Mouse (Mus musculus) intestine, embryonic 14.5 days (tissue): ENCODE measurements around the gene Rassf4. TPM values are rescaled to one million over a fixed set of nuclear protein-coding genes. Genes with fewer than 3 reads are reported as not detected.

Experiments used
- microRNA-seq: library from miRNA; unstranded; fragments of <30 nt; microRNA quantifications from one replicate; pipeline ENCODE4, GENCODE M21; 2016
- polyA plus RNA-seq: library from polyadenylated mRNA; unstranded; fragments of >200 nt; fragmentation: Nextera tagmentation; extraction: Ambion mirVana; gene quantifications from 2 replicates; pipeline ENCODE4 v1.2.1, GENCODE M21; 2014

Gene Rassf4
- polyA plus RNA-seq, 1 experiment from 2014 or later = 12.6 TPM

Small RNA genes lying within 50 kb of the gene (microRNA-seq; reads per million reads assigned to microRNA genes)
- 0.59 reads per million for gene Mir7043

Other genes starting within 250 kb of the Rassf4 start
- gene Alox5, start 212.8 kb downstream of the Rassf4 start, polyA plus RNA-seq = 0.44 and 1.0 TPM in 2 replicates
- not detected in 2 replicates for gene Olfr211, start 184.9 kb downstream of the Rassf4 start, polyA plus RNA-seq
- not detected in 2 replicates for gene Olfr212, start 167.4 kb downstream of the Rassf4 start, polyA plus RNA-seq
- not detected in 2 replicates for gene Olfr213, start 135.5 kb downstream of the Rassf4 start, polyA plus RNA-seq
- 0.35 and 0.44 TPM in 2 replicates for gene Gm5580, start 122.8 kb downstream of the Rassf4 start, polyA plus RNA-seq
- not detected in 2 replicates for gene Olfr214, start 119.7 kb downstream of the Rassf4 start, polyA plus RNA-seq
- not detected in 2 replicates for gene Olfr215, start 89.8 kb downstream of the Rassf4 start, polyA plus RNA-seq
- gene Zfp422, start 45.0 kb downstream of the Rassf4 start, polyA plus RNA-seq = 147 and 164 TPM in 2 replicates
- 24.1 and 26.1 TPM in 2 replicates for gene Depp1, start 23.3 kb downstream of the Rassf4 start, polyA plus RNA-seq
- gene Tmem72, start 43.0 kb upstream of the Rassf4 start, polyA plus RNA-seq = 0.04 and 0.05 TPM in 2 replicates